Mouse (Mus musculus) kidney, embryonic 16.5 days (tissue): Measurements from ENCODE around the gene Deaf1. TPM values are rescaled to one million over a fixed set of nuclear protein-coding genes. Genes with fewer than 3 reads are reported as not detected.

ENCODE experiments used
- ATAC-seq: fragments of 200-750 bp; cut with Nextera tagmentation; 2 replicates; pipeline ENCODE4 v1.8.0; 2017; ENCODE audit warnings: moderate TSS enrichment; ENCODE audit not compliant: low FRiP score, low TSS enrichment
- H3K27ac ChIP-seq: fragments of 300-500 bp; sonication (generic); 2 replicates; pipeline ENCODE4 v1.5.1; 2014; ENCODE audit warnings: low read length
- H3K27me3 ChIP-seq: fragments of 300-500 bp; sonication (generic); 2 replicates; pipeline ENCODE4 v1.6.1; 2014; ENCODE audit warnings: low read length, control low read depth, mixed read lengths; ENCODE audit not compliant: insufficient read depth
- H3K36me3 ChIP-seq: fragments of 300-500 bp; sonication (generic); 2 replicates; pipeline ENCODE4 v1.6.1; 2014; ENCODE audit warnings: low read length, control low read depth, mixed read lengths; ENCODE audit not compliant: insufficient read depth
- H3K4me1 ChIP-seq: fragments of 300-500 bp; sonication (generic); 2 replicates; pipeline ENCODE4 v1.6.1; 2014; ENCODE audit warnings: low read length, control low read depth, mixed read lengths; ENCODE audit not compliant: insufficient read depth
- H3K4me2 ChIP-seq: fragments of 300-500 bp; sonication (generic); replicated peaks from 2 replicates; pipeline ENCODE4 v1.6.1; 2014; ENCODE audit warnings: low read depth, low read length
- H3K4me3 ChIP-seq: fragments of 300-500 bp; sonication (generic); 2 replicates; pipeline ENCODE4 v1.5.1; 2014; ENCODE audit warnings: mild to moderate bottlenecking, low read length
- H3K9ac ChIP-seq: fragments of 300-500 bp; sonication (generic); replicated peaks from 2 replicates; pipeline ENCODE4 v1.6.1; 2014; ENCODE audit warnings: low read length
- H3K9me3 ChIP-seq: fragments of 300-500 bp; sonication (generic); 2 replicates; pipeline ENCODE4 v1.6.1; 2016; ENCODE audit warnings: low read length, control low read depth
- WGBS: fragments of 180-500 bp; shearing (Covaris S2); extraction: QIAGEN DNeasy Blood & Tissue Kit; methylation state at CpG from one replicate; pipeline ENCODE4 v1.1.7; 2014; 5-methylcytosine and 5-hydroxymethylcytosine counted together
- polyA plus RNA-seq: library from polyadenylated mRNA; unstranded; fragments of >200 nt; fragmentation: Nextera tagmentation; extraction: Ambion mirVana; gene quantifications from 2 replicates; pipeline ENCODE4 v1.2.1, GENCODE M21; 2015

The Deaf1 gene
- polyA plus RNA-seq, 1 experiment from 2014 or later, result 77.4 TPM

- Histone ChIP-seq H3K27ac (no peak overlapping the region), H3K9ac (no peak overlapping the region), H3K27me3 (no peaks in the 10 kb centered on the region), H3K36me3 (peaks cover 23% of the 10 kb centered on the region), H3K4me2 (no peak overlapping the region), H3K4me1 (peaks cover 22% of the 10 kb centered on the region), H3K4me3 (no peak overlapping the region), H3K9me3 (no peaks in the 10 kb centered on the region)
- no peak for ATAC-seq
Observed at GRCm38 (mm10) chr7:141330706-141331105, 3.2 kb upstream of the Deaf1 start.

GRCm38 (mm10) chr7:141328373-141328990, 992 bp upstream of the Deaf1 start:
- peak overlapping the region; percentile 95 for H3K9ac ChIP-seq
- H3K27me3 ChIP-seq, result no peaks in the 10 kb centered on the region
- whole genome bisulfite sequencing, result 15% methylated on average over 24 of the region's 24 CpGs
- peak overlapping the region; percentile 100 for H3K27ac ChIP-seq
- peak overlapping the region; percentile 82 for H3K4me2 ChIP-seq
- H3K4me3 ChIP-seq, result peak overlapping the region; percentile 69
- peaks cover 28% of the 10 kb centered on the region for H3K4me1 ChIP-seq
- peaks cover 14% of the 10 kb centered on the region; the same call in 1 of the 2 replicates for H3K36me3 ChIP-seq
- H3K9me3 ChIP-seq, result no peaks in the 10 kb centered on the region
- ATAC-seq, result peak; percentile 24

- WGBS, result 4% methylated on average over 34 of the region's 35 CpGs
- peaks cover 20% of the 10 kb centered on the region for H3K36me3 ChIP-seq
- peaks cover 28% of the 10 kb centered on the region for H3K4me1 ChIP-seq
- peak overlapping the region; percentile 69 for H3K4me3 ChIP-seq
- H3K9ac ChIP-seq, result peak overlapping the region; percentile 95
- peak; percentile 10 for ATAC-seq
- no peaks in the 10 kb centered on the region for H3K9me3 ChIP-seq
- H3K27me3 ChIP-seq, result no peaks in the 10 kb centered on the region
- peak overlapping the region; percentile 82 for H3K4me2 ChIP-seq
- peak overlapping the region; percentile 100 for H3K27ac ChIP-seq
Observed at GRCm38 (mm10) chr7:141326546-141327446, 694 bp downstream of the Deaf1 start.

- Histone ChIP-seq H3K9ac (no peak overlapping the region), H3K4me1 (peaks cover 28% of the 10 kb centered on the region), H3K4me3 (no peak overlapping the region), H3K27me3 (no peaks in the 10 kb centered on the region), H3K36me3 (peaks cover 35% of the 10 kb centered on the region), H3K4me2 (no peak overlapping the region), H3K9me3 (no peaks in the 10 kb centered on the region), H3K27ac (no peak overlapping the region)
- 82% methylated on average over 1 of the region's 1 CpGs for WGBS
- no peak for ATAC-seq
Observed at GRCm38 (mm10) chr7:141324686-141325085, 2.8 kb downstream of the Deaf1 start.

- WGBS, result 58% methylated on average over 2 of the region's 2 CpGs
Observed at GRCm38 (mm10) chr7:141319446-141319845, 8.0 kb downstream of the Deaf1 start.

GRCm38 (mm10) chr7:141317619-141318132, 9.8 kb downstream of the Deaf1 start:
- Histone ChIP-seq H3K4me2 (no peak overlapping the region), H3K36me3 (peaks cover 88% of the 10 kb centered on the region), H3K4me3 (no peak overlapping the region), H3K9ac (no peak overlapping the region), H3K27ac (no peak overlapping the region), H3K27me3 (no peaks in the 10 kb centered on the region), H3K9me3 (no peaks in the 10 kb centered on the region), H3K4me1 (no peaks in the 10 kb centered on the region)
- no peak for ATAC-seq
- 86% methylated on average over 1 of the region's 1 CpGs for WGBS

More at GRCm38 (mm10) chr7:141319446-141319845, 8.0 kb downstream of the Deaf1 start:
- Histone ChIP-seq H3K4me3 (no peak overlapping the region), H3K27me3 (no peaks in the 10 kb centered on the region), H3K9ac (no peak overlapping the region), H3K9me3 (no peaks in the 10 kb centered on the region), H3K4me2 (no peak overlapping the region), H3K36me3 (peaks cover 84% of the 10 kb centered on the region), H3K27ac (no peak overlapping the region), H3K4me1 (no peaks in the 10 kb centered on the region)
- no peak for ATAC-seq

- Histone ChIP-seq H3K4me1 (no peaks in the 10 kb centered on the region), H3K9ac (no peak overlapping the region), H3K4me2 (no peak overlapping the region), H3K36me3 (peaks cover 87% of the 10 kb centered on the region), H3K27ac (no peak overlapping the region), H3K4me3 (no peak overlapping the region), H3K27me3 (no peaks in the 10 kb centered on the region), H3K9me3 (no peaks in the 10 kb centered on the region)
- 73% methylated on average over 5 of the region's 5 CpGs for WGBS
- ATAC-seq, result no peak
Observed at GRCm38 (mm10) chr7:141315974-141316373, 11.5 kb downstream of the Deaf1 start.

- no peak overlapping the region for H3K9ac ChIP-seq
- H3K4me3 ChIP-seq, result no peak overlapping the region
- H3K9me3 ChIP-seq, result no peaks in the 10 kb centered on the region
- ATAC-seq, result no peak
- H3K27ac ChIP-seq, result no peak overlapping the region
- no peaks in the 10 kb centered on the region for H3K27me3 ChIP-seq
- peaks cover 90% of the 10 kb centered on the region for H3K36me3 ChIP-seq
- H3K4me1 ChIP-seq, result no peaks in the 10 kb centered on the region
- 93% methylated on average over 8 of the region's 8 CpGs for WGBS
- no peak overlapping the region for H3K4me2 ChIP-seq
Observed at GRCm38 (mm10) chr7:141315076-141315475, 12.4 kb downstream of the Deaf1 start.

GRCm38 (mm10) chr7:141314416-141314815, 13.1 kb downstream of the Deaf1 start:
- ATAC-seq, result no peak
- H3K4me2 ChIP-seq, result no peak overlapping the region

GRCm38 (mm10) chr7:141304537-141304936, 23.0 kb downstream of the Deaf1 start:
- Histone ChIP-seq H3K4me3 (no peak overlapping the region), H3K4me1 (no peaks in the 10 kb centered on the region), H3K9ac (no peak overlapping the region), H3K36me3 (peaks cover 73% of the 10 kb centered on the region), H3K9me3 (no peaks in the 10 kb centered on the region), H3K4me2 (no peak overlapping the region), H3K27me3 (no peaks in the 10 kb centered on the region), H3K27ac (no peak overlapping the region)
- no peak for ATAC-seq
- 80% methylated on average over 4 of the region's 4 CpGs for WGBS

More at GRCm38 (mm10) chr7:141314416-141314815, 13.1 kb downstream of the Deaf1 start:
- no peaks in the 10 kb centered on the region for H3K4me1 ChIP-seq
- 99% methylated on average over 2 of the region's 2 CpGs for WGBS
- H3K9ac ChIP-seq, result no peak overlapping the region
- no peaks in the 10 kb centered on the region for H3K27me3 ChIP-seq
- no peaks in the 10 kb centered on the region for H3K9me3 ChIP-seq
- no peak overlapping the region for H3K4me3 ChIP-seq
- H3K36me3 ChIP-seq, result peaks cover 93% of the 10 kb centered on the region
- no peak overlapping the region for H3K27ac ChIP-seq
